Mouse (Mus musculus) forebrain, embryonic 12.5 days (tissue): Measurements from ENCODE around the gene Apopt1. TPM values are rescaled to one million over a fixed set of nuclear protein-coding genes. Genes with fewer than 3 reads are reported as not detected.

Experiments
- ATAC-seq: fragments of 200-750 bp; cut with Nextera tagmentation; 2 replicates; pipeline ENCODE4 v1.8.0; 2017; ENCODE audit warnings: moderate TSS enrichment; ENCODE audit not compliant: low FRiP score
- H3K27ac ChIP-seq: fragments of 300-500 bp; sonication (generic); 2 replicates; pipeline ENCODE4 v1.5.1; 2016; ENCODE audit warnings: mild to moderate bottlenecking
- H3K27me3 ChIP-seq: fragments of 300-500 bp; sonication (generic); 2 replicates; pipeline ENCODE4 v1.6.1; 2016; ENCODE audit warnings: mild to moderate bottlenecking
- H3K36me3 ChIP-seq: fragments of 300-500 bp; sonication (generic); replicated peaks from 2 replicates; pipeline ENCODE4 v1.6.1; 2016; ENCODE audit warnings: mild to moderate bottlenecking
- H3K4me1 ChIP-seq: fragments of 300-500 bp; sonication (generic); 2 replicates; pipeline ENCODE4 v1.6.1; 2016
- H3K4me2 ChIP-seq: fragments of 300-500 bp; sonication (generic); 2 replicates; pipeline ENCODE4 v1.6.1; 2016; ENCODE audit warnings: mild to moderate bottlenecking, moderate library complexity
- H3K4me3 ChIP-seq: fragments of 300-500 bp; sonication (generic); replicated peaks from 2 replicates; pipeline ENCODE4 v1.5.1; 2016; ENCODE audit warnings: mild to moderate bottlenecking
- H3K9ac ChIP-seq: fragments of 300-500 bp; sonication (generic); 2 replicates; pipeline ENCODE4 v1.6.1; 2016; ENCODE audit warnings: mild to moderate bottlenecking
- H3K9me3 ChIP-seq: fragments of 300-500 bp; sonication (generic); 2 replicates; pipeline ENCODE4 v1.6.1; 2016
- whole genome bisulfite sequencing: fragments of 180-500 bp; shearing (Covaris S2); methylation state at CpG from one replicate; pipeline ENCODE4 v1.1.7; 2016; 5-methylcytosine and 5-hydroxymethylcytosine counted together
- polyA plus RNA-seq: library from polyadenylated mRNA; unstranded; fragments of >200 nt; fragmentation: Nextera tagmentation; extraction: Ambion mirVana; gene quantifications from 2 replicates; pipeline ENCODE4 v1.2.1, GENCODE M21; 2016

The Apopt1 gene
- polyA plus RNA-seq, 1 experiment from 2014 or later, result 56.0 TPM

- Histone ChIP-seq H3K36me3 (peaks cover 28% of the 10 kb centered on the region), H3K27me3 (no peaks in the 10 kb centered on the region), H3K4me3 (no peak overlapping the region), H3K9me3 (no peaks in the 10 kb centered on the region), H3K4me2 (no peak overlapping the region), H3K27ac (peak overlapping the region; percentile 66), H3K4me1 (peaks cover 39% of the 10 kb centered on the region), H3K9ac (peak overlapping the region; percentile 12; the same call in 1 of the 2 replicates)
- ATAC-seq, result peak; percentile 51; the same call in 1 of the 2 replicates
- whole genome bisulfite sequencing, result 37% methylated on average over 10 of the region's 10 CpGs
These were observed 56.2 kb downstream of the Apopt1 start for GRCm38 (mm10) chr12:111769306-111769705.

DNA sequence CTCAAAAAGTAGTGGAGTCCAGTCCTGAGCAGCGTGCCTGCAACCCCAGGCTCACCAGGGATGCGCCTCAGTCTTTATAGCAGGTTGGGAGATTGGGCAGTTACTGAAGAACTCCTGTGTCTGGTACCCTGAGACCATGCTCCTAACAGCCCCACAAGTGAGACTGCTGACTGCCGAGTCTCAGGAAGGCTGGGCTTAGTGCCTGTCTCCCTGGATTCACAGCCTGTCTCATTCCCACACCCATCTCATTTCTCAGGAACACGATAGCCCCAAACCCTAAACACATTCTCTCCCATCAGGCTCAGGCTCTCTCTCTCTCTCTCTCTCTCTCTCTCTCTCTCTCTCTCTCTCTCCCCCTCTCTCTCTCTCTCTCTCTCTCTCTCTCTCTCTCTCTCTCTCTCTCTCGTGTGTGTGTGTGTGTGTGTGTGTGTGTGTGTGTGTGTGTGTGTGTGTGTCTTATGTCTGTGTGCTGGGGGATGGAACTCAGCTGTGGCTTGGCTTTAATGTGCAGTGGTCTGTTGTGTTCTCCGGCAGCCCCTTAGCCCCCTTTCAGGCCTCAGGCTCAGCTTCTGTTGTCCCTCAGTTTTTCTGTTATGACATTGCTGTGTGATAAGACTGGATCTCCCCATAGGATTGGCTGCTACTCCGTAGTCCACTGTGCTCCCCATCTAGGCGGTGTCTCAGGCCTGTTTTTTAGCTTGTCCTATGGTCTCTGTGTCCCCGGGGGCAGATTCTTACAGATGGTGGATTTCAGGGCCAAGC is 56.9 kb downstream of the Apopt1 start:
- no peak for ATAC-seq
- Histone ChIP-seq H3K4me1 (peaks cover 36% of the 10 kb centered on the region), H3K4me2 (no peak overlapping the region), H3K9ac (0 out of 2 replicates have a peak overlapping the region, but pooled peaks have one; percentile 12), H3K27ac (peak overlapping the region; percentile 66), H3K9me3 (no peaks in the 10 kb centered on the region), H3K4me3 (no peak overlapping the region), H3K27me3 (no peaks in the 10 kb centered on the region), H3K36me3 (peaks cover 35% of the 10 kb centered on the region)
- 71% methylated on average over 8 of the region's 9 CpGs for WGBS

- peaks cover 30% of the 10 kb centered on the region for H3K4me1 ChIP-seq
- no peaks in the 10 kb centered on the region for H3K9me3 ChIP-seq
- H3K36me3 ChIP-seq, result peaks cover 41% of the 10 kb centered on the region
- no peaks in the 10 kb centered on the region for H3K27me3 ChIP-seq
- H3K4me3 ChIP-seq, result no peak overlapping the region
- H3K4me2 ChIP-seq, result no peak overlapping the region
- H3K27ac ChIP-seq, result no peak overlapping the region
- WGBS, result 91% methylated on average over 10 of the region's 10 CpGs
- no peak for ATAC-seq
- no peak overlapping the region for H3K9ac ChIP-seq
These were observed 57.6 kb downstream of the Apopt1 start for GRCm38 (mm10) chr12:111770651-111771050.

DNA sequence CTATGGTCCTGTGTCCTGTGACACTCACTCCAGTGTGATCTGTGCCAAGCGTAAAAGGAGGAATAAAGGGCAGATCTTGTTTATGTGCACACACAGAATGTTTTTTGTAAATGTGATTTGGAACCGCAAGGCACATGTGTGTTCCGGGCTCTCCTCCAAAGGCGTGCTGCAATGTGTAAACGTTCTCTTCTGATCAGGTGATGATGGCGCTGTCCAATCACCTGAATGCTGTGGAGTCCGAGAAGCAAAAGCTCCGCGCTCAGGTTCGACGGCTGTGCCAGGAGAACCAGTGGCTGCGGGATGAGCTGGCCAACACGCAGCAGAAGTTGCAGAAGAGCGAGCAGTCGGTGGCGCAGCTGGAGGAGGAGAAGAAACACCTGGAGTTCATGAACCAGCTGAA is 61.1 kb downstream of the Apopt1 start:
- Histone ChIP-seq H3K36me3 (peaks cover 75% of the 10 kb centered on the region), H3K4me1 (peaks cover 8% of the 10 kb centered on the region), H3K9me3 (no peaks in the 10 kb centered on the region), H3K4me2 (no peak overlapping the region), H3K27ac (no peak overlapping the region), H3K4me3 (no peak overlapping the region), H3K27me3 (no peaks in the 10 kb centered on the region), H3K9ac (no peak overlapping the region)
- 92% methylated on average over 16 of the region's 16 CpGs for WGBS
- ATAC-seq, result no peak

- 87% methylated on average over 15 of the region's 15 CpGs for WGBS
- H3K27ac ChIP-seq, result no peak overlapping the region
These were observed 61.8 kb downstream of the Apopt1 start for GRCm38 (mm10) chr12:111774845-111775244.

DNA sequence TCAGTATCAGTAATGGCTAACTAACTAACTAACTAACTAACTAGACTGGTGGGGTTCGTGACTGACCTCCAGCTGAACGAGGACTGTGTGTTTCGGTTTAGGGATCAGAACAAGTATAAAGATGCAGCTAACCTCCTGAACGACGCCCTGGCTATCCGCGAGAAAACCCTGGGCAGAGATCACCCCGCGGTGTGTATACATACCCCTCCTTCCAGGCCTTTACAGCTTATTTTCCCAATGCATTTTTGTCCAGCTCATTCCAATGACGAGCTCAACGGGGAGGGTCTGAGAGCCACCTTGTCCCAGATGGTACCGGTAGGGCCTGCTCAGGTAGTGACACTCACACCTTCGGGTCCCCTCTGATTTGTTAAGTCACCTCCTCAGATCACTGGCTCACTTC is 64.9 kb downstream of the Apopt1 start:
- peaks cover 97% of the 10 kb centered on the region for H3K36me3 ChIP-seq

More at GRCm38 (mm10) chr12:111774845-111775244, 61.8 kb downstream of the Apopt1 start:
- no peak for ATAC-seq
- no peak overlapping the region for H3K4me2 ChIP-seq
- H3K9ac ChIP-seq, result no peak overlapping the region
- H3K4me1 ChIP-seq, result peaks cover under 1% of the 10 kb centered on the region
- H3K4me3 ChIP-seq, result no peak overlapping the region
- H3K9me3 ChIP-seq, result no peaks in the 10 kb centered on the region
- H3K27me3 ChIP-seq, result no peaks in the 10 kb centered on the region
- H3K36me3 ChIP-seq, result peaks cover 82% of the 10 kb centered on the region

DNA sequence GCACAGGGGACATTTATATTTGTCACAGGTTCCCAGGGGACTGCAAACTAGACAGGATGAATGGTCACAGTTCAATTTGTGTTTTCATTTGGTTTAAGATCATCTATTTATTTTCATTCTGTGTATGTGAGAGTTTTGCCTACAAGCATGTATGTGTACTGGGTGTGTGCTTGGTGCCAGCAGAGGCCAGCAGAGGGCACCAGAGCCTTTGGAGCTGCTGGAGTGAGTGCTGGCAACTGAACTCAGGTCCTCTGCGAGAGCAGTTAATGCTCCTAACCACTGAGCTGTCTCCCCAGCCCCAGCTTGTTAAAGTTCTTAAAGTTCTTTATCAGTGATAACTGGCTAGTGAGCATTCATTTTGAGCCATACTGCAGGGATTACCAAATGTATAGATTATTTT is 66.5 kb downstream of the Apopt1 start:
- Histone ChIP-seq H3K9ac (no peak overlapping the region), H3K4me3 (no peak overlapping the region), H3K4me1 (no peaks in the 10 kb centered on the region), H3K27ac (no peak overlapping the region), H3K27me3 (no peaks in the 10 kb centered on the region), H3K36me3 (peaks cover 95% of the 10 kb centered on the region), H3K4me2 (no peak overlapping the region), H3K9me3 (no peaks in the 10 kb centered on the region)
- ATAC-seq, result no peak
- WGBS, result 100% methylated on average over 1 of the region's 1 CpGs

More for the DNA sequence above, 64.9 kb downstream of the Apopt1 start:
- Histone ChIP-seq H3K27me3 (no peaks in the 10 kb centered on the region), H3K4me3 (no peak overlapping the region), H3K9ac (no peak overlapping the region), H3K27ac (no peak overlapping the region), H3K9me3 (no peaks in the 10 kb centered on the region), H3K4me2 (no peak overlapping the region), H3K4me1 (no peaks in the 10 kb centered on the region)
- 96% methylated on average over 13 of the region's 13 CpGs for WGBS
- ATAC-seq, result no peak

DNA sequence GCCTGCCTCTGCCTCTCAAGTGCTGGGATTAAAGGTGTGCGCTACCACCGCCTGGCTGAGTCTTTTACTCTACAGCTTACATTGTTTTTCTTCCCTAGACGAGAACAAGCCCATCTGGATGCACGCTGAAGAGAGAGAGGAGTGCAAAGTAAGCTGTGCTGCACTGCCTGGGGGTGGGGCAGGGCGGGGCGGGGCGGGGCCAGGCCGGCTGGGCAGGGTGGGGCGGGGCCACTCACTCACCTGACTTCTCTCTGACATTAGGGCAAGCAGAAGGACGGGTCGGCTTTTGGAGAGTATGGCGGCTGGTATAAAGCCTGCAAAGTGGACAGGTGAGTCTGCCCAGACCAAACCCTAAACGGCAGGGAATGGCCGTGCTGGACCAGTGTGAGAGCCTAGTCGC is 72.1 kb downstream of the Apopt1 start:
- Histone ChIP-seq H3K4me3 (no peak overlapping the region), H3K36me3 (peaks cover 96% of the 10 kb centered on the region), H3K9ac (no peak overlapping the region), H3K9me3 (no peaks in the 10 kb centered on the region), H3K4me1 (no peaks in the 10 kb centered on the region), H3K4me2 (no peak overlapping the region), H3K27ac (no peak overlapping the region), H3K27me3 (no peaks in the 10 kb centered on the region)
- WGBS, result 79% methylated on average over 15 of the region's 15 CpGs
- ATAC-seq, result no peak

GRCm38 (mm10) chr12:111787015-111787414 is 74.0 kb downstream of the Apopt1 start:
- no peak overlapping the region for H3K9ac ChIP-seq
- 93% methylated on average over 6 of the region's 6 CpGs for WGBS
- no peak overlapping the region for H3K27ac ChIP-seq
- H3K36me3 ChIP-seq, result peaks cover 96% of the 10 kb centered on the region
- no peaks in the 10 kb centered on the region for H3K9me3 ChIP-seq
- no peak overlapping the region for H3K4me3 ChIP-seq
- H3K4me2 ChIP-seq, result no peak overlapping the region
- H3K27me3 ChIP-seq, result no peaks in the 10 kb centered on the region
- H3K4me1 ChIP-seq, result peaks cover 4% of the 10 kb centered on the region; the same call in 1 of the 2 replicates
- no peak for ATAC-seq

DNA sequence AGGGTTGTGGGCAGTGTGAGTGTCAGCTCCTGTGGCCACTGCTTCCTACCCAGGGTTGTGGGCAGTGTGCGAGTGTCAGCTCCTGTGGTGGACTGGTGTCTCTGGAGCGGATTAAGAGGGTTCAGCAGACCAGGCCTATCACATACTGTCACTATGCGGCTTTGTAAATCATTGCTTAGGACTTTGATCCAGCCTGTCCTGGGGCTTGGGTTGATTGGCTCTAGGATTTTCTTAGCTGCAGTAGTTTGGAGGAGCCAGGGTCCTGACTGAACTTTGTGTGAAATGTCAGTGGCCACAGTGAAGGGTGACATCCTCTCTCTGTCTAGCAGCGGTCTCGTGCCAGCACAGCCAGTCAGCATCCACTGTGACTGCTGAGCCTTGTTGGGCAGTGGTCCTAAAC is 77.0 kb downstream of the Apopt1 start:
- Histone ChIP-seq H3K27me3 (no peaks in the 10 kb centered on the region), H3K27ac (no peak overlapping the region), H3K36me3 (peaks cover 99% of the 10 kb centered on the region), H3K9ac (no peak overlapping the region), H3K4me2 (no peak overlapping the region), H3K9me3 (no peaks in the 10 kb centered on the region), H3K4me1 (peaks cover 4% of the 10 kb centered on the region; the same call in 1 of the 2 replicates), H3K4me3 (no peak overlapping the region)
- no peak for ATAC-seq
- 96% methylated on average over 5 of the region's 5 CpGs for WGBS

- H3K4me1 ChIP-seq, result peaks cover 4% of the 10 kb centered on the region; the same call in 1 of the 2 replicates
- H3K4me3 ChIP-seq, result no peak overlapping the region
- no peak overlapping the region for H3K9ac ChIP-seq
- WGBS, result 93% methylated on average over 7 of the region's 7 CpGs
- H3K9me3 ChIP-seq, result no peaks in the 10 kb centered on the region
- H3K36me3 ChIP-seq, result peaks cover 99% of the 10 kb centered on the region
- no peaks in the 10 kb centered on the region for H3K27me3 ChIP-seq
- no peak overlapping the region for H3K27ac ChIP-seq
- H3K4me2 ChIP-seq, result no peak overlapping the region
- no peak for ATAC-seq
These were observed 77.6 kb downstream of the Apopt1 start for GRCm38 (mm10) chr12:111790631-111791030.

DNA sequence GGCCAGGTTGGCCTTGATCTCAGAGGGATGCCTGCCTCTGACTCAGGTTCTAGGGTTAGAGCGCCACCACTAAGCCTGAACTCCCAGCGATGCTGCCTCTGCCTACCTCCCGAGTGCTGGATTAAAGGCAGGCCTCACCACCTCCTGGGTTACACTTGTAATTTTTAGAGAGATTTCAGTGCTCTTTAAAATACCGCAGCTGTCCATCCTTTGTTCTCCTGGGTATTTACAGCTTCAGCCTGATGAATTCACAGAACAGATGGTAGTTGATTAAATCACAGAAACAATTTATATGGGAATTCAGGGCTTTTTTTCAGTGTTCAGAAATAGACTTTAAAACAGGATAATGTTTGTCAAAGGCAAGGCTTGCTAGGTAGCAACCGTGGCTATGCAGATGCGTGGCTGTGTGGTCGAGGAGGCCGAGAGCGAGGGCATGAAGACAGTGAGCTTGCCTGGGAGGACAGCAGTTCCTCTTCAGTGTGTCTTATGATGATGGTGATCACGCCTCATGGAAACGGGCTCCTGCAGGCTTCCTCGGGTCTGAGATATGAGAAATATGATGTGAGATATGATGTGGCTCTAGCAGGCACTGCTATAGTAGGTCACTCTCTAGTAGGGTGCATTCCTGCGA is 78.5 kb downstream of the Apopt1 start:
- Histone ChIP-seq H3K4me2 (no peak overlapping the region), H3K27me3 (no peaks in the 10 kb centered on the region), H3K36me3 (peaks cover 99% of the 10 kb centered on the region), H3K4me3 (no peak overlapping the region), H3K27ac (peak overlapping the region; percentile 69), H3K9me3 (no peaks in the 10 kb centered on the region), H3K9ac (no peak overlapping the region), H3K4me1 (peaks cover 4% of the 10 kb centered on the region; the same call in 1 of the 2 replicates)
- WGBS, result 86% methylated on average over 13 of the region's 13 CpGs
- no peak for ATAC-seq
